Mouse (Mus musculus) T-helper 17 cell (primary cell): ENCODE data around the gene Fgf12.

Experiments
- in situ Hi-C, 2 experiments: fragments of 300-600 bp; cut with MboI, MseI; formaldehyde crosslinking; loops; 1 replicate in 1 of 2; 2 replicates in 1 of 2; pipeline ENCODE4 v1.15.1; 2025; ENCODE audit warnings: high pct_unique_total_duplicates in 2 of 2

Gene Fgf12

GRCm38 (mm10) chr16:28752638-28753118 lies at the start of gene Fgf12:
Fgf12 (minus strand) TSS chr16:28753068.
- in situ Hi-C loops = no loop called here

- in situ Hi-C loops = no loop called here
Measured at GRCm38 (mm10) chr16:28793115-28793514, 40.2 kb upstream of the Fgf12 start.

- in situ Hi-C loops = no loop called here
Measured at GRCm38 (mm10) chr16:28770276-28770675, 17.4 kb upstream of the Fgf12 start.

GRCm38 (mm10) chr16:28761417-28761976 lies 8.6 kb upstream of the Fgf12 start:
- in situ Hi-C loops = no loop called here

GRCm38 (mm10) chr16:28753124-28753917 lies 453 bp upstream of the Fgf12 start:
- in situ Hi-C loops = no loop called here

GRCm38 (mm10) chr16:28734461-28734860 lies 18.4 kb downstream of the Fgf12 start:
- in situ Hi-C loops = no loop called here

- in situ Hi-C loops = no loop called here
Measured at GRCm38 (mm10) chr16:28726792-28727191, 26.1 kb downstream of the Fgf12 start.

GRCm38 (mm10) chr16:28706623-28707022 lies 46.2 kb downstream of the Fgf12 start:
- in situ Hi-C loops = no loop called here

GRCm38 (mm10) chr16:28700346-28700745 lies 52.5 kb downstream of the Fgf12 start:
- in situ Hi-C loops = no loop called here

- in situ Hi-C loops = no loop called here
Measured at GRCm38 (mm10) chr16:28696851-28697250, 56.0 kb downstream of the Fgf12 start.

- in situ Hi-C loops = no loop called here
Measured at GRCm38 (mm10) chr16:28694113-28694899, 58.6 kb downstream of the Fgf12 start.

- in situ Hi-C loops = loop anchor here in 1 of 2 experiments (5.0 kb wide), 1 partner anchor 1122 kb away; no protein-coding TSS in a partner anchor
Measured at GRCm38 (mm10) chr16:28688861-28689385, 63.9 kb downstream of the Fgf12 start.

- in situ Hi-C loops = no loop called here
Measured at GRCm38 (mm10) chr16:28681625-28682024, 71.2 kb downstream of the Fgf12 start.

GRCm38 (mm10) chr16:28668815-28669347 lies 84.0 kb downstream of the Fgf12 start:
- in situ Hi-C loops = no loop called here

GRCm38 (mm10) chr16:28652640-28653039 lies 100.2 kb downstream of the Fgf12 start:
- in situ Hi-C loops = no loop called here

GRCm38 (mm10) chr16:28650589-28650988 lies 102.3 kb downstream of the Fgf12 start:
- in situ Hi-C loops = no loop called here

GRCm38 (mm10) chr16:28645030-28645429 lies 107.8 kb downstream of the Fgf12 start:
- in situ Hi-C loops = no loop called here

GRCm38 (mm10) chr16:28631721-28632120 lies 121.1 kb downstream of the Fgf12 start:
- in situ Hi-C loops = no loop called here

- in situ Hi-C loops = no loop called here
Measured at GRCm38 (mm10) chr16:28630771-28631484, 121.9 kb downstream of the Fgf12 start.

- in situ Hi-C loops = no loop called here
Measured at GRCm38 (mm10) chr16:28626259-28626658, 126.6 kb downstream of the Fgf12 start.

- in situ Hi-C loops = no loop called here
Measured at GRCm38 (mm10) chr16:28625689-28626088, 127.2 kb downstream of the Fgf12 start.
